In the genomic region with DNA sequence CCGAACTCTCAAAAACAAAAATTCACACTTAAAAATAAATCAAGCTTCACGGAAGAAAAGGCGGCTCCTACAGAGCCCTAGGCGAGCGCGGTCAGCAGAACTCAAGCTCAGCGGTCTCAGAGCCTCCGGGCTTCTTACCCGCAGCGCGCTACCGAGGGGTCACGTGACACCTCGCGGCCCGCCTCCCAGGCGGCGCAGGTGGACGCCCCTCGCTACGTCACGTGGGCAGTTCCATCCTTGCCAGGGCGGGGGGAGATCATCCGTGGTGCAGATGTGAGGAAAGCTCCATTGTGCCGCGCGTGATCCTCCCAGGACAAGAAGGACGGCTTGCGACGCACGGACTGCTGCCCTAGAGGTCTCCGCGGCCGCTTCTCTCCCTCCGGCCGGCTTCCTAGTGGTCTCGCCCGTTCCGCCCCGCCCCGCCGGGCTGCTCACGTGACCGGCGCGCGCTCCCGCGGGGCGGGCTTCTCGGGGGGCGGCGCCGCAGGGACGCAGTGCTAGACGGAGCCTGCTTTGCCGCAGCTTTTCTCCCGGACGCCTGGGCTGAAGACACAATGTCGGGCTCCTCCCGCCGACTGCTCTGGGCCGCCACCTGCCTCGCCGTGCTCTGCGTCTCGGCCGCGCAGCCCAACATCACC, we compare ENCODE assay signal across 8 mouse cellular contexts. TPM values are rescaled to one million over a fixed set of nuclear protein-coding genes. Genes with fewer than 3 reads are reported as not detected.
DNase-seq lines count a peak whose midpoint lies in the region; ATAC-seq and TF ChIP-seq lines count a peak whose summit lies in the region.

A gene (plus strand): TSS at position 434 of the 638 bp plus-strand sequence.

- no peaks in the 10 kb centered on the region for H3K36me3 ChIP-seq in forebrain, embryonic 15.5 days

- H3K4me2 ChIP-seq in forebrain, embryonic 15.5 days (replicated peaks), result peak within 1 kb of the TSS; percentile 56

- intact Hi-C loops in heart, postnatal 25 days (cut with DNase I), result loop anchor here (2.0 to 10.0 kb wide), 2 partner anchors 164 to 286 kb away; a partner anchor contains a TSS

- ATAC-seq in forebrain, embryonic 15.5 days (replicated peaks), result peak; percentile 97
- ATAC-seq in neutrophil, adult 5-6 weeks (ENCODE audit: extremely low read depth, insufficient number of reproducible peaks, low FRiP score, poor library complexity, severe bottlenecking), result peak; percentile 66

- 0% methylated on average over 69 of the region's 69 CpGs for WGBS in forebrain, embryonic 15.5 days
- under 1% methylated on average over 69 of the region's 69 CpGs for WGBS in lung, adult 2 months

- peak; percentile 96 for DNase-seq in ES-CJ7 (ENCODE audit: low read depth, low spot score)
- peak; percentile 92 for DNase-seq in cerebellum, adult 11 months
- peak; percentile 83 for DNase-seq in heart, postnatal 25 days (ENCODE audit: low spot score)
- DNase-seq in layer of hippocampus, adult 18-20 months (ENCODE audit: low spot score in 2 of 2), result peak; percentile 82 to 94
- DNase-seq in lung, adult 2 months, result peak; percentile 91
- peak; percentile 83 to 86 for DNase-seq in thymus, adult 18-20 months

- H3K4me1 ChIP-seq in forebrain, embryonic 15.5 days, result peaks cover 34% of the 10 kb centered on the region
- H3K4me1 ChIP-seq in lung, adult 2 months (ENCODE audit: control insufficient read depth, insufficient read depth, low read length), result peaks cover 7% of the 10 kb centered on the region

- peak within 1 kb of the TSS; percentile 97 for H3K27ac ChIP-seq in forebrain, embryonic 15.5 days (replicated peaks)

- TF ChIP-seq CTCF in lung, adult 2 months (IDR thresholded peaks at IDR 0.05; ENCODE audit: insufficient read depth, low read length), result no peak

- H3K4me3 ChIP-seq in forebrain, embryonic 15.5 days, result peak within 1 kb of the TSS; percentile 97
- peak within 1 kb of the TSS; percentile 92 for H3K4me3 ChIP-seq in lung, adult 2 months (replicated peaks; ENCODE audit: extremely low read depth, low read depth, low read length)

- no peaks in the 10 kb centered on the region for H3K27me3 ChIP-seq in forebrain, embryonic 15.5 days

- no peaks in the 10 kb centered on the region for H3K9me3 ChIP-seq in forebrain, embryonic 15.5 days

- peak; percentile 98 for TF ChIP-seq POLR2A in lung, adult 2 months (IDR thresholded peaks at IDR 0.05; ENCODE audit: borderline replicate concordance, extremely low read depth, low read depth, low read length)

- H3K9ac ChIP-seq in forebrain, embryonic 15.5 days (replicated peaks), result peak within 1 kb of the TSS; percentile 76

RNA-seq across cellular contexts. Expression of the gene that starts here (rescaled TPM):
- 64.6 and 69.0 TPM in 2 replicates for polyA plus RNA-seq in forebrain, embryonic 15.5 days (2015; fragmentation: Nextera tagmentation; extraction: Ambion mirVana)
- total RNA-seq in heart, postnatal 25 days (2021), result 100 to 1,000 TPM; 126 to 148 TPM
- 10 to 100 TPM; 60.7 to 68.2 TPM for total RNA-seq in layer of hippocampus, adult 18-20 months (2021)
- polyA plus RNA-seq in lung, adult 2 months (2012; rRNA removed), result 93.4 and 131 TPM in 2 replicates
- total RNA-seq in neutrophil, adult 5-6 weeks (2017), result 137 and 155 TPM in 2 replicates

Comparison
In these comparisons a context has a peak if more than half of its experiments do, and no peak if none do; other contexts are left out.
1. Peak in every context shown above with its lines: DNase-seq, ATAC-seq, H3K4me3 ChIP-seq and H3K27ac ChIP-seq.